Mouse (Mus musculus): Measurements from ENCODE around the gene Qpctl.
"Not testable (repeated sequence)": the region's sequence is repeated elsewhere in the genome, so short reads cannot be mapped to it uniquely, and the experiment has no call there.

The Qpctl gene

DNA sequence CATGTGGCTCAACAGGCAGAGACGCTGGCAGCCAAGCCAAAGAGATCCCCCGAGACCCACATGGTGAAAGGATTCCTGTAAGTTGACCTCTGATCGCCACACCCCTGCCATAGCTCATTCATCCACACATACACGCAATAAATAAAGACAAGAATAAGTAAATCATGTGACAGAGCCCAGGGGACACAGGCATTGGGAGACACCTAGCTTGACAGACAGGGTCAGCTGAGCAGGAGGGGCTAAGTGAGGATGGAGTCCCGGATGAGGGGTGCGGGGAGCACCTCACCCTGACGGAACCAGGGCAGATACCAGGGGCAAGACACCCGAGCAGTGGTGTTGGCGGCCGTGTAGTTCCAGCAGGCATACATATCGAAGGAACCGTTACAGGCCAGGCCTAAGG is 14.7 kb upstream of the Qpctl start:
- DNase-seq = no peak

DNA sequence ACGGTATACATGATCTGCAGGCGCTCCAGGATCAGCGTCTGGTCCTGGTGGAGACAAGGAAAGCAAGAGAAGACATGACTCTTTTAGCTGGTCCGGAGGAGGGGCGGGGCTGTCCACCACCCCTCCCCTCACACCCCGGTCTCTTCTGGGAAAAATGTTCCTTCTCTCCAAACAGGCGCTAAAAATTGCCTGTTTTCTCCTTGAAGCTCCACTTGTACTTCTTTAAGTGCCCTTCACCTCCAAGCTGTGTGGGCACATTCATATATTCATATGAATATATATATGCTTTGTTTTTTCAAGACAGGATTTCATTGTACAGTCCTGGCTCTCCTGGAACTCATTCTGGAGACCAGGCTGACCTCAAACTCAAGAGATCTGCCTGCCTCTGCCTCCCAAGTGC is 13.8 kb upstream of the Qpctl start:
- no peak for DNase-seq

DNA sequence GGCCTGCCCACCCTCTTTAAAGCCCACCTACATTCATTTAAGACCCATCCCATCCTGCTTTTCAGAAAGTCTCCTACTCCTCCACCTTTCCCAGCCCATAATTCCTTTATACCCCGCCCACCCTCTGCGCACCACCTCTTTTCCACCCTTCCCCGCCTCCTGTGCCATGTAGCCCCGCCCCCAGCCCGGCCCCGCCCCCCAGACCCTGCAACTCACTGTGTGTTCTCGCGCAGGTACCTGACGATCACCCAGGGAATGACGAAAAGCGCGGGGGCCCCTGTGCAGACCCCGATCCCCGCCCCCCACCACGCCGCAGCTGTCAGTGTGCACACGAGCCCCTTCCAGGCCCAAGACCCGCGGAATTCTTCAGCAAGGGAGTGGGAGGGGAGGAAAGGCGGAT is 11.0 kb upstream of the Qpctl start:
- DNase-seq = no peak

DNA sequence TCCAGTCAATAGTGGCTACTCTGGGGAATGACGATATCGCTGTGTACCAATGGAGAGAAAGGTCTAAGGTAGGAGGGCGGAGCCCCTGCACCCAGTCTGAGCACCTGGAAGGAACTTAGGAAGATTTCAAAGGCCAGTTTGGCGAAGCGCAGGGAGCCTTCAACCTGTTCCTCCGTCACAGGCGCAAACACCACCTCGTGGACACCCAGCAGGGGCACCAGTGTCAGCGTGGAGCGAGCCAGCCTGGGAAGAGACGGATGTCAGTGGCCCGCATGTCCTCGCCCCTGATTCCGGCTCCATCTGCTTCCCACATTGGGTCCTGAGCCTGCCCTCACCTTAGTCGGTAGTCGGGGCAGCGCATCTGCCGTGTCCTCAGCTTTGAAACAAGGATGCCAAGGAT is 10.3 kb upstream of the Qpctl start:
- no peak for DNase-seq

DNA sequence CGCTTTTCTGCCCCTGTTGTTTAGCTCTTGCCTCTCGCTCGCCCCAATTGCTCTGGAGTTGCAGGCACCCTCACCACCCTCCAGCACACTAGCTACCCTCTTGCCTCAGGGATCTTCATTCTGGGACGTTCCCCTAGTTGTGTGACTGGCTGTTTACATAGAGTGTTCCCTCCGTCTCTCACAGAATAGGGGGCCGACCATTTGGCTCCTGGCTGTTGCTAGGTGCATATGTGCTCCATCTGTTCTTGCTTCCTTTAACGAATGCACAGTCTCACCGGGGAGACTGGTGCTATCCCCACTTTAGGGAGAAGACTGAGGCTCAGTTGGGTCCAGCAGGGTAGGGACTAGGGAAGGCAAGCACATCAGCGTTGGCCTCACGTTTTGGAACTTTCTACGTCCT is 9.5 kb upstream of the Qpctl start:
- no peak for DNase-seq

DNA sequence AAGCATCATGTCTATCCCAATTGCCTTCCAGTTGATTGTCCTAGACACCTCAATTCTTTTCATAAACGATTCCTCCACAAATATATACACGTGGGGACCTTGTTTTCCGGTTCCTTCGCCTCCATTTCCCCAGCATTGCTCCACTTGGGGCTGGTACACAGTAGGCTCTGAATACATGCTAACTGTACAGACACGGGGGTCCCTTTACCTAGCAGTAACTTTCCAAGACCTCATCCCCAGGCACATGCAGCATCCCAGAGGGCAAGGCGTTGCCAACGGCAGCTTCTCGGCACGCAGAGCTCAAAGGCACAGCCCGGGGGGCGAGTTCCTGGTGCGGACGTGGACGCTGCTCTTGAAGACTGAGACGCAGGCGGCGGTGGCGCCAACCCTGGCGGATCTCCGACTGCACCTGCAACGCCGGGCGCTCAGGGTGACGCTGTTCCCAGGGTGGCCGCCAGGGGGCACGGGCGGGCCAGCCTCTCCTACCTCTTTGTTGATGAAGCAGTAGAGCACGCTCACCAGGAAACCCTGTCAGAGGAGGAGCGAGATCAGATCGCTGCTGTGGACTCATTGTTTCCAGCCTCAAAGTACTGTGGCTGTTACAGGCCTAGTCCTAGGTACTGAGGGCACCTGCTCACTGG is 8.2 kb upstream of the Qpctl start:
- peak; percentile 92 for DNase-seq

DNA sequence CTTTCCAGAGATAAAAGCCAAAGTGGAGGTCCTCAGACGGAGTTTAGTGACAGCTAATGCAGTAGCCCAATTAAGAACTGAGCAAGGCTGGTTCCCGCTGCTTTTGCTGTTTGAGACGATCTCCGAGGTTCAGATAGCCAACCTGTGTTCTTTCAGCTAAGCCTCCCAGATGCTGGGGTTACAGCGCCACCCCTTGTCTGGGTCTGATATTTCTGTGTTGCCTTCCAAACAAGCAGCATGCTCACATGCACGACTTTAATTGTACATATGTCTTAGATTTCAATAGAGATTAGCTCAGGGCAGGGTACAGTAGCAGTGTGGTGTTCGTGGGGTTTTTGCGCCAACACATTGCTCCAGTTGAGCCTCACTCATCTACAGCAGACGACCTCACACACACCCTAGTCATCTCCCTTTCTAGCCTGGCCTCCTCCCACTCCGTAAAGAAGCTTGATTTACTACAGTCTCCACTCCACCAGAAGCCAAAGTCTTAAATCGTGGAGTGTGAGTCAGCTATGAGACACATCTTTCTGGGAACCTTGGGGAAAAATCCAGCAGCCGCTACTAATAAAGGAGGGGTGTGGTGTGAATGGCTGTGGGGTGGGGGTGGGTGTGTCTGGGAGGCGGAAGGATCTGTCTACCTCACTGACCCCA is 6.9 kb upstream of the Qpctl start:
- no peak for DNase-seq

DNA sequence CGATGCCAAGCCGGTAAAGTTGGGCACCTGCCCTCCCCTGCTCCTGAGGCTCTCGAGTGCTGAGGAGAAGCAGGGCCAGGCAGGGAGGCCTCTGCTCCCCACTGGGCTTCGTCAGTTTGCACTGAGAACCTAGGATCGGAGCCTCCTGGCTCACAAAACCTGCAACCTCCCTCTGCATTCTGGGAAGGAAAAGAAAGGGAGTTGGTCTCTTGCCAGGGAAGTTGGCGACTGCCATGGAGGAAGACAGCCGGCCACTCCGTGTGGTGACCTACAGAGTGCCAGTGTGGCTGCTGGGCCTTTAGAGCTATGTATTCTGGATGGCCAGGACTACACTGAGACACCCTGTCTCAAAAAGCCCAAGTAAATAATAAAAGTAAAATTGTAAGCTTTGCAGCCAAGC is 5.7 kb upstream of the Qpctl start:
- DNase-seq = no peak

DNA sequence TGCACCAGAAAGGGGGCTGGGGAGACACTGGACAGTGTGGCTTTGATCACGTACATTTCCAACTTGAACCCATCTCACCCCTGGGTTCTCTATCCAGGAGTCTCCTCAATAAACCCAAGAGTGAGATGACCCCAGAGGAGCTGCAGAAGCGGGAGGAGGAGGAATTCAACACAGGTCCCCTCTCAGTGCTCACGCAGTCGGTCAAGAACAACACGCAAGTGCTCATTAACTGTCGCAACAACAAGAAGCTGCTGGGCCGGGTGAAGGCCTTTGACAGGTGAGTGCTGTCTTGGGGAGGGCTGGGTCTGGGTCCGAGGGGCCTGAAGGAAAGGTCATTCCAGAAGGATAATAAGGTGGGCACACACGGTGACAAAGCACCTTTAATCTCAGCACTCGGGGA is 2.0 kb upstream of the Qpctl start:
- DNase-seq = not testable (repeated sequence)

DNA sequence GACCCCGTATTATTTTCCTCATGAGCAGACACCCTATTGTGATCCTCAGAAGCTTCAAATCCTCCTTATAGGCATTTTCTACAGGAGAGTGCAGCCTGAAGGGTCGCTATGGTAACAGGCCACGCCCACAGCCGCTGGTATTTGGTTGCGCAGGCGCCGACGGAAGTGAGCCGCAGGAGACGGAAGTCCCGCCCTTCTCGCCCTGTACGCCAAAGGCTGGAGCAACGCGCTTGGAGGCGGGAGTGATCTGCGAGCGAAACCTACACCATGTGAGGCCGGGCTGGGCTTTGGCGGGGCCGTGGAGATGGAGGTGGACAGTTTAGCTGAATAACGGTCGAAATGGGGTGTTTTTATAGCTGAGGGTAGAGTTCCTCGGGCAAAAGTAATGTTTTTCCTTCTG is 535 bp upstream of the Qpctl start, which contains the start of gene Snrpd2:
Gene Snrpd2, plus strand, starts transcription at position 97 of the 400 bp plus-strand sequence.
- DNase-seq = peak; percentile 95

DNA sequence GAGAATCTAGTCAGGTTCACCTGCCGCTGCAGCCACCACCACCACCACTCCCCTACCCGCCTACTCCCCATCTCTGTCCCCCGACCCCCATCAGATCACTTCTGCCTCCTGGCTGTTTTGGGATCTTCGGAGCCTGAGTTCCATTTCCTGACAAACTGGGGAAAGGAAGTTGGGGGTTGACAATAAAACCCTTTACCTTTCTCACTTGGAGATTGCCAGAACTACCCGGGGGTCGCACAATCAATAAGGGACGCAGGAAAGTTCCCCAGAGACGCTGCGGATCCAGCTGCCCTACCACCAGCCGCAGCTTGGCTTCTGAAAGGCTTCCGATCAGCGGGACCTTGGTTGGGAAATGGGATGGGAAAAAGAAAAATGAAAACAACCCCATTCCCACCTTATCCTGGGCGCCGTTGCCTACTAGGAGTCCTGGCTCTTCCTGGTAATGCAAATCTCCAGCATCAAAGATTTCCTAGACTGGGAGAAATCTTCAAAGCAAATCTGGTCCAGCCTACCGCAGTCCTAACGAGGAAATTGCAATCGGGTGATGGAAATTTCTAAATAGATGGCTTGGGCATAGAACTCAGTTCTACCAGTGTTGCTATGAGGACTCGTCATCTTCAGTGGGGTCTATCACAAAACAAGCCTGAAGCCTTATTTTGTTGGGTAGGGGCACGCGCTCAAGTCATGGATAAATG is 764 bp downstream of the Qpctl start:
- DNase-seq = no peak

DNA sequence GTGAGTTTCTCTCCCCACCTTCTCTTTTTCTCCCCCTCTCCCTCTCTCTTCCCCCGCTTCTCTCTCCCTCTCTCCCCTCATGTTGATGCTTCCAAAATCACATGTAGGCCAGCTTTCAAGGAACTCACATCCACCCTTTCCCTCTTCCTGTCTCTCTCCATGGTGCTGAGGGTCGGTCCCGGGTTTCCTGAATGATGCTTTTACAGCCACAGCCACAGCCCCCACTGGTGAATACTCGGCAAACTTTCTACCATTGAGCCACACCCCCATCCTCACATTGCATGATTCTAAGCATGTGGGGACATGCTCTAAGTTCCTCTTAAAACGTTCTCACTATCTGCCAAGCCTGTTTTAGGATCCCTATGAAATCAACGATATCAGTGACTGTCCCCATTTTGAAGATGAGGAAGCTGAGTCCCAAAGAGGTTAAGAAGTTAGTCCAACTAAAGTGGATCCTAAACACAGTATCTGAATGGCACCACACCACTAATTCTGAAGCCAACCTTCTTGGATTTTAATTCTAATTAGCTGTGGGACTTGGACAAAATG is 1.5 kb downstream of the Qpctl start:
- DNase-seq = no peak

DNA sequence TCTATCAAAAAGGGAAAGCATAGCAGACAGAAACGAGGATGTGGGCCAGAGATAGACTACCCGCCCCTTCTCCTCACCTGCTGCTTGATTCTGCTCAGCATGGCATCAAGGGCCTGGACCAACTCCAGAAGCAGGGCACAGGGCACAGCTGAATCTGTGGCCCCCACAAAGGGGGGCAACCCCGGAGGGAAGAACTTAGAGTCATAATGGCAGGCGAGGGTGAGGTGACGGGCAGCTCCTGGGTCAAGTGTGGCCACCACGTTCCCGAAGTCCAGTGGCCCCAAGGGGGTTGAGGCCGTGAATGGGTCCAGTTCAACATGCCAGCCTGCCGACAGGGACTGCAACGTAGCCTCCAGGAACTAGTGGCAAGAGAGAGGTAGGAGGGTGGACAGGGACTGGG is 2.3 kb downstream of the Qpctl start:
- no peak for DNase-seq

DNA sequence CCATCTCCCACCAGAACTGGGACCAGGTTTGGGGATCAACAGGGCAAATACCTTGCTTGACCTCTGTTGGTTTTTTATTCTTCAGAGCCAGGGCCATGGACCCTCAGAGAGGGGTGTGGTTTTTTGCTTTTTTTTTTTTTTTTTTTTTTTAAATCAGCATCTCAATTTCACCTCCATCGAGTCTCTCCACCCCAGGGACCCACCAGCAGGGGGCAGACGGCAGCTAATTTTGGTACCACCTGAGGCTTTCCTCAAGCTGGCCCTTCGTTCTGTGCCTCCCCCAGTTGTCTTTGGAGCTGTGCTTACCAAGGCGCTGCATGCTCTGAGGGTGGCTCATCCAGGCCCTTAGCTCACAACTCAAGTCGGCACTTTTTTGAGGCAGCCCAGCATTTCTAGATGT is 11.7 kb downstream of the Qpctl start:
- peak; percentile 55 for DNase-seq

DNA sequence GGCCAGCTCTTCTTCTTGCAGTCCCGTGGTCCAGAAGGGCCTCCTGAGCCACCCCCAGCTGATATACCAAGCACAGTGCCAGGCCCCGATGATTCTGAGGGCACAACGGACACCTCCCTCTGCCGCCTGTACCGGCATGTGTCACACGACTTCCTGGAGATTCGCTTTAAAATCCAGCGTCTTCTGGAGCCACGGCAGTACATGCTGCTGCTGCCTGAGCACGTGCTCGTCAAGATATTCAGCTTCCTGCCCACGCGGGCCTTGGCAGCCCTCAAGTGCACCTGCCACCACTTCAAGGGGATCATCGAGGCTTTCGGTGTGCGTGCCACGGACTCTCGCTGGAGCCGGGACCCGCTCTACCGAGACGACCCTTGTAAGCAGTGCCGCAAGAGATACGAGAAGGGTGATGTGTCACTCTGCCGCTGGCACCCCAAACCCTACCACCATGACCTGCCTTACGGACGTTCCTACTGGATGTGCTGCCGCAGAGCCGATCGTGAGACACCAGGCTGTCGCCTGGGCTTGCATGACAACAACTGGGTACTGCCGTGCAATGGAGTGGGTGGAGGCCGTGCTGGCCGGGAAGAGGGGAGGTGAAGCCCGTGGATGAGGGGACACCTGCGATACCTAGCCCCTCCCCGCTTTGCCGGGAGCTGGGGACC is 12.3 kb downstream of the Qpctl start:
- peak; percentile 72 for DNase-seq

DNA sequence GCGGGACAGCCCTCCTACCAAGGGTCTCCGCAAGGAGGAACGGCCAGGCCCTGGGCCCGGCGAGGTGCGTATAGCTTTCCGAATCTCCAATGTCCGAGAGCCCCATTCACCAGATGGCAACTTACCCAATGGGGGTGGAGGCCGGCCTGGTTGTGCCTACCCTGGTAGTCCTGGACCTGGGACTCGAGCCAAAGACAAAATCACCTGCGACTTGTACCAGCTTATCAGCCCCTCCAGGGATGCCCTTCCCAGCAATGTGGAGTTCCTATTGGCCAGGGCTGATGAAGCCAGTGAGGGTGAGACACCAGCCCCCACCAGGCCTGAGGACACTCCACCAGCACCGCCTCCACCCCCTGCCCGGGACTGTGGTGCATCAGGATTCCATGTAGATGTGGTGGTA is 12.9 kb downstream of the Qpctl start:
- DNase-seq = no peak

DNA sequence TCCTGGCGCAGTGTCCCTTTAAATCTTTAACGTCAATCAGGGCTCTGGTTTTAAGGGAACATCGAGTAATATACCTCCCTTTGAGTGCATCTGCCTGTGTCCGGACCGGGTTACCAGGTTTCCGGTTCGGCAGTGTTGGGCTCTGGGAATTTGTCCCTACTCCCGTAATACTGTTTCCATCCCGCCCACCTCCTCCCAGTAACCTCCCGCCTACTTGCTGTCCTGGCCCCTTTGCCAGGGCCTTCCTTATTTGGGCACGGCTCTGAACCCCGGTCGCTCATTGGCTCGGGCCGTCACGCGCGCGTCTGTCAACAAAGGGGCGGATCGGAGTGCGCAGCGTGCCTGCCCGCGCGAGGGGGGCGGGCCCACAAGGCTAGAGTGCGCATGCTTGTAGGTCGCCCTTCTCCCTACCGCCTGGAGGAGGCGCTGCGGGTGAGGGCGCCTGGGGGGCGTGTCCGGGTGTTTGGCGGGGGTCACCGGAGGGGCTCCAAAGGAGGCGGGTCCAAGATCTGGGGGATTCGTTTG is 17.7 kb downstream of the Qpctl start:
- DNase-seq = peak; percentile 97

DNA sequence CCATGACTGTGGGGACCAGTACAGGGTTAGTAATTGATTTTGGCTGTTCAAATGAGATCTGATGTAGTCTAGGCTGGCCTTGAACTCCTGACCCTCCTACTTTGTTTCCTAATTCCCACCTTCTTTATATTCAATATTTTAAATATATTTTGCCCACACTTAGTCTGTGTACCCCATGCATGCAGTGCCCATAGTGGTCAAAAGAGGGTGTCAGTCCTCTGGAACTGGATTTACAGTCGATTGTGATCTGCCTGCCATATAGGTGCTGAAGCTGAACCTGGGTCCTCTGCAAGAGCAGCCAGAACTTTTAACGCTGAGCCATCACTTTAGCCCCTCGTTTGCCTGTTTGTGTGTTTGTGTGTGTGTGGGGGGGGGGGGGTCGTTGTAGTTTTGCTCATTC is 18.4 kb downstream of the Qpctl start:
- no peak for DNase-seq

DNA sequence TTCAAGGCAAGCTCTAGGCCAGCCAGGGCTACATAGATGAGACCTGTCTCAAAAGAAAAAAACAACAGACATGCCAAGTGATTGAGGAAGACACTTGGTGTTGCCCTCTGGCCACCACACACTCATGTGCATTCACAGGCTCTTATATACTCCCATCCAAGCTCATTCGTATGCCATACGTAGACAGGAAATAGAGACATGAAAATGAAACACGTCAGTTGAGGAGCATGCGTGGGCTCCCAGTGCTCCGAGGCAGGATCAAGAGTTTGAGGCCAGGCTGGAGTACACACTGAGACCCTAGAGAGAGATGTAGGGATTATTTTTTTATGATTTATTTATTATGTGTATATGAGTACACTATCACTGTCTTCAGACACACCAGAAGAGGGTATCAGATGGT is 19.7 kb downstream of the Qpctl start:
- no peak for DNase-seq

DNA sequence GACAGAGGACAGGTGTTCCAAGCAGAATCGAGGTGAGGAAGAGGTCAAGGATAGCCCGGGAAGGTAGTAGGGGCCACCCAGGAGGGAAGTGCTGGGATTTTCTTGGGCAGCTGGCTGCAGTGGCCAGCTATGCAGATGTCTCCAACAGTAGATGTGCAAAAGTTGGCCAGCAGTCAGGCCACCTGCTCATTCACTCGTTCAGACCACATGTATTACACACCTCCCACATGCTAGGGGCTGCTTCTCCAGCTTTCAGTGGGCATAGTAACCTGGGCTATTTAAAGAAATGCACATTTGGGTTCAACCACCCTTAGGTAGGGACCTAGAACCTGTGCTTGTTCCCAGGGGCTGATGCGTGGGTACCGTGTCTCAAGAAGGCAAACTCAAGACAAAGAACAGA is 21.3 kb downstream of the Qpctl start:
- DNase-seq = no peak

DNA sequence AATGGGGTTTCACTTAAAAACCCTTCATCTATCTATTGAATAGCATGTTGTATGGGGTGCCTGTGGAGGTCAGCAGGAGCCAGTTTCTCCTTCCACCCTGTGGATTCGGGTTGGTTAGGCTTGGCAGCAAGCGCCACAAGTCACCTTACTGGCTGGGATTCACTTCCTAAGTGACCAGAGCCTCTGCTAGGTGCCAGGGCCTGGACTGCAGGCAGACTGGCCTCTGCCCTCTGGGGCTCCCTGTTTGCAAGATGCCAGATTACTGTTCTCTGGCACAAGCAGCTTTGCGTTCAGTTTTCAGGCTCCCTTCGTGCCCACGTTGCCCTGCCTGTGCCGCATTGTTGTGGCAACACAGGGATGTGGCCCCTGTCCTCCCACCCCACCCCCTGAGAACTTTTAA is 24.4 kb downstream of the Qpctl start:
- no peak for DNase-seq

DNA sequence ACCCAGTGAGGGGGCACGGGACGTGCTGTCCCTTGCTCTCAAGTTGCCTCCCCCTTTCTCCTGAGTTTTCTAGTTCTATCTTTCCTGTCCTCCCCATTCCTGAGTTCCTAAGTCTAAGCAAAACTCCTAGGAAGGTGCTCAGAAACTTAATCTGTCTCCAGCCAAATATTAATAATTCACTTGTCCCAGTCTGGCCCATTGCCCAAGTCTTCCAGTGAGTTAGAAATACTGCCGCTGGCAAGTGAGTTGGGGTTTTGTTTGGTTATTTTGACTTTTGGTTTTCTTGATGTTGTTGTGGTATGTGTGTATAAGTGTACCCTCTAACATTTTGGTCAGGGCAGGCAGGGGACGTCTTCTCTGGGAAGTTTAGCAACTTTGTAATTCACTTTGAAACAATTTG is 27.4 kb downstream of the Qpctl start:
- no peak for DNase-seq
